Mouse (Mus musculus) stomach, postnatal 0 days (tissue): Measurements from ENCODE around the gene Hvcn1.

Experiments used
- CTCF ChIP-seq: IDR thresholded peaks from 2 replicates; pipeline ENCODE4 v1.5.1; 2016; ENCODE audit warnings: antibody characterized with exemption, low read depth, mild to moderate bottlenecking, moderate library complexity
- EP300 ChIP-seq: optimal IDR thresholded peaks from 2 replicates; pipeline ENCODE3; 2016; ENCODE audit warnings: antibody characterized with exemption

DNA sequence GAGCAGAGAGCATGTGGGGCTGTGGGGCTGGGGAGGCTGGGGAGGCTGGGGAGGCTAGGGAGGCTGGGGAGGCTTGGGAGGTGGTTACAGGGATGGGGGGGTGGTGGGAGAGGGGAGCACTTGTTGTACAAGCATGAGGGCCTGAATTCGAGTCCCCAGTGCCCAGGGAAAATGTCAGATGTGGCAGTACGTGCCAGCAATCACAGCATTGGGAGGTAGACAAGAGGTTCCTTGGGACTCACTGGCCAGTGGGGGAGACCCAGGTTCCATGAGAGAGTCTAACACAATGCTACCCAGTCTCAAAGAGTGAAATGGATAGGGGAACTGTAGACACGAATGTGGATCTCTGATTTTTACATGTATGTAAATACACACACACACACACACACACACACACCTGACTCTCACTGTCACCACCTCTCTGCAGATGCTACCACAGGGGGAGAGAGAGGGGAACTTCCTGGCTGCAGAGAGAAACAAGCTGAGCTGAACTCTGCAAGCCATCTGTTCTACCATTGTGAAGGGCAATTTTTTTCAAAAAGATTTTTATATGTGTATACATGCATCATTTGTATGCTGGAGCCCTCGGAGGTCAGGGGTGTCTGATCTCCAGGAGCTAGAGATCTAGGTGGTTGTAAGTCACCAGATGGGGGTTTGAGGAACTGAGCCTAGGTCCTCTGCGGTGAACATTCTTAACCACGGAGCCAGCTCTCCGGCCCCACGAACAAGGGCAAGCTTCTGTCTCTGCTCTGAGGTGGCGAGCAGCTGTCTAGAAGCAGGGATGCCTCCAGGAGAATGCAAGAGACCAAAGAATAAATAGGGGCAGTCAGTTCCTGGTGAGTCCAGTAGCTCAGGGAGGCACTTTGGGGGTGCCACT lies 28.0 kb downstream of the Hvcn1 start:
- TF ChIP-seq CTCF: no peak
- no peak for TF ChIP-seq EP300
